Mouse (Mus musculus): ENCODE measurements around the gene Rbm17. TPM values are rescaled to one million over a fixed set of nuclear protein-coding genes. Genes with fewer than 3 reads are reported as not detected.

Gene Rbm17
- polyA plus RNA-seq (2015; fragmentation: Nextera tagmentation; extraction: Ambion mirVana), result 71.3 and 75.6 TPM in 2 replicates

DNA sequence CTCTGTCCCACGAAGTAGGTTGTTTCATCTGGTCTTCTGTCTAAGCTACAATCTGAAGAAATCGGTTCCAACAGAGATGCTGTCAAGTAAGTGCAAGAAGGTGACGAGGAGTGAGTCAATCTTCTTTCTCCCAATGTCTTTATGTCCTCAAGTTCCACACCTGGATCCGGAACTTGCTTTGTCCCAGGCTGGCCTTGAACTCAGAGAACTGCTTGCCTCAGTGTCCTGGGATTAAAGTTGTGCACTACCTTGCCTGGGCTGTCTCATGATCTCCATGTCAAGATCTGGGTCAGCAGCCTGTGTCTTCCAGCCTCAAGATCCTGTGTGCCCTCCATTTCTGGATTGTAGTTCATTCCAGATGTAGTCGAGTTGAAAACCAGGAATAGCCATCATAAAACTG, at the start of gene Rbm17:
Gene Rbm17 (minus strand): TSS at position 101 of the 400 bp plus-strand sequence.

DNA sequence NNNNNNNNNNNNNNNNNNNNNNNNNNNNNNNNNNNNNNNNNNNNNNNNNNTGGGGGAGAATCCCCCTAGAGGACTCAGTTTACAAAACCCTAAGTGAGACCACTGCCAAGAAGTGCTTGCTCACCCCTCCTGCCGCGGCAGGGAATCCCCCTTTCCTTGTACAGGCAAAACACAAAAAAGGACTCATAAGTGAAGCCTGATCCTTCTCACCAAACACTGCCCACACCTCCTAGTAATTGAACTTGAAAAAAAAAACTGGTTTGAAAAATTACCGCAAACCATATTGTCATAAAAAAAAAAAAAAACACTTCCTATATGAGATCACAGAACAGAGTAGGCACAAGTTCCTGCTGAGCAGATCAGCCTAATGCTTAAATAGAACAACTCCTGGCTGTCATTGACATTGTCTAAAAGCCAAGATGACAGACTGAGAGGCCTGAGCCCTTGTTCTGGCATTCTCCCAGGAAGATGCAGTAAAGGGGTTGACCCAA, 38.5 kb upstream of the Rbm17 start, which contains the start of gene Il2ra:
Gene Il2ra (plus strand): TSS at position 357 of the 491 bp plus-strand sequence.

DNA sequence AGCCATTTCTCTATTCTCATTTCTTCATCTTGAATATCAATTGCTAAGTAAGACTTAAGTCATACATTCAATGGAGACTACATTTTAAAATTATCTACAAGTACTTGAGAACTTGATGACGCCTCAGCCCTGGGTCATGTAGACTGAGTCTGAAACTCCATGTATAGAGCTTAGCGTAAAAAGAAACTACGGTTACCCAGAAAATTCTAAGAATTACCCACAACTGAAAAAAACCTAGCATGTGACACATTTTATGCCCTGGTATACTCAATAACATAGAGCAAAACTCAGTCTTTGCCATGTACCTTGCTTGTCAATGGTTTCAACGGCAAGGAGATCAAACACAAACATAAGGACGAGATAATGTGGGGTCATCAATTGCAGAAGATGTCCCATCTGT, 21.9 kb upstream of the Rbm17 start, which contains the start of gene Gm17490:
Gene Gm17490 (minus strand): TSS at position 375 of the 400 bp plus-strand sequence.

DNA sequence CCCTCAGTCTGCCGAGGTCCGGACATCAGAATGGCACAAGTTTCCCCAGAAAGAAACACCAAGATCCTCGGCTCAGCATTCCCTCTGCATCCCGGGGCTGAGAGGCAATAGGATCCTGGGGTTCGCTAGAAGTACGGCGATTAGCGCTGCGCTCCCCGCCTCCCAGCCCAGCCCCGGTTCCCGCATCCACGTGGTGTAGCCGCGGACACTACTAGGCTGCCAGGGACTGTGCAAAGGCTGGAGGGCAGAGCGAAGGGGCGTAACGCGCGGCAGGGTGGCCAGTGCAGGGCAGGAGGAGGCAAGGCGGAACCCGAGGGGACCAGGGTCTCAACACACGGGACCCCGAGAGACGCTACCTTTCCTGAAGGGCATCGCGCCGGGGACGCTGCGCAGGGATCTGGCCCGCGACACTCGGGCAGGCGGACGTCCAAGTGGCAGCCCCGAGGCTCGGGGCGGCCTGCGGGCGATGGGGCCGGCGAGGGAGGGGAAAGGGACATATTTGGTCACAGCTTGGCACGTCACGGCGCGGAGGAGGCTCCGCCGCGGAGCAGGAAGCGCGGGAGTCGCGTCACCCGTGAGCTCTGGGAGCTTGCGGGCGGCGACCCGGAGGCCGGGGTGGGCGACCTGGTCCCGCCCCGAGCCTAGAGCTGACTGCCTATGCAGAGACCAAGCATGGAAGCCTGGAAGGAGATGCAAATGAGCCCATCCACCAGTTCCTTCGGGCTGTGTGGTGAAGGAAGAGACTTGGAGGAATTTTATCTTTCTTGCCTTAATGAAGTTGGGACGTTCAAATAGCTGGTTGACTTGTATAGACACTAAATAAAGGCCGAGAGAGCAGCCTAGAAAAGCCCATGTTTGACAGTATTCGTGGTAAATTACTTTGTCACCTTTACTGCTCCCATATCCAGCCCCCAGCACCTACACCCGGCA, 50.2 kb downstream of the Rbm17 start, which contains the start of gene Pfkfb3:
Gene Pfkfb3 (minus strand): TSS at position 607 of the 930 bp plus-strand sequence.

Other genes with a start within 250 kb of the Rbm17 start
- gene Pfkfb3, start 50.1 kb downstream of the Rbm17 start, polyA plus RNA-seq (2015; fragmentation: Nextera tagmentation; extraction: Ambion mirVana), result 3.4 and 20.4 TPM in 2 replicates
- gene Gm17490, start 22.1 kb upstream of the Rbm17 start, polyA plus RNA-seq (2015; fragmentation: Nextera tagmentation; extraction: Ambion mirVana), result not detected in 2 replicates
- 0.11 and 0.12 TPM in 2 replicates for gene Il2ra, start 38.7 kb upstream of the Rbm17 start, polyA plus RNA-seq (2015; fragmentation: Nextera tagmentation; extraction: Ambion mirVana)
- gene Il15ra, start 101.1 kb upstream of the Rbm17 start, polyA plus RNA-seq (2015; fragmentation: Nextera tagmentation; extraction: Ambion mirVana), result 9.1 and 10.3 TPM in 2 replicates
- 62.3 and 71.1 TPM in 2 replicates for gene Fbh1, start 173.4 kb upstream of the Rbm17 start, polyA plus RNA-seq (2015; fragmentation: Nextera tagmentation; extraction: Ambion mirVana)
- gene Ankrd16, start 173.7 kb upstream of the Rbm17 start, polyA plus RNA-seq (2015; fragmentation: Nextera tagmentation; extraction: Ambion mirVana), result 22.4 and 28.6 TPM in 2 replicates